Mouse (Mus musculus) NIH3T3 (cell line): ENCODE results near the gene Ncln.
A peak's percentile ranks its signal among the peaks of the same experiment; 100 is the strongest.

Experiments used
- DNase-seq: peaks from one replicate; pipeline ENCODE4 v3.0.0-alpha.2; 2012; ENCODE audit warnings: low read depth

The Ncln gene

DNA sequence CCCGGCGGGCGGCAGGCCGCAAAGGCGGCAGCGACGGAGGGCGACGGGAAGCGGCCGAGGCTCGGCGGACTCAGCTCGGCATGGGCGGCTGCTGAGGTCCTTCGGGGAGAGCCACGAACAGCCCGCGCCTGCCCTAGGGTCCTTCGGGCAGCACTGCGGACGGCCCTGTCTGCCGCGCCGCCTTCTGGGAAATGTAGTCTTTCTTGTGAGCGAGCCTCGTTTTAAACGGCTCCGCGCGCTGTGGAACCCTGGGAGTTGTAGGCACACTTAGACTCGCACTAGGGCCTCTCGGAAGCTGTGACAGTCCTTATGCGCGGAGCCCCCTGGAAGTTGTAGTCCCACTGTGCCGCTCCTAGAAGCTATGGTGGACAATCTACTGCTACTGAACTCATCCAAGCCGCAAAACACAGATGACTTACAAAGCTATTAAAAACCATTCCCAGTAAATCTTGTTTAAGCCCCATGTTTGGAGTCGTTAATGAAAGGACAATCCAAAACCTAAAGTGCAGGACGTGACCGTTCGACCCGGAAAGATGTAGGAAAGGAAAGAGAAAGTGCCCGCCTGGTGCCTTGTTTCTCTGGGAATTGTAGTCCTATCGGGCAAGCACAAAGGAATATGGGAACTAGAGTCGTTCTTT is at the start of gene Ncln:
Gene Ncln (minus strand): TSS at position 129 of the 638 bp plus-strand sequence.
- peak; percentile 99 for DNase-seq

DNA sequence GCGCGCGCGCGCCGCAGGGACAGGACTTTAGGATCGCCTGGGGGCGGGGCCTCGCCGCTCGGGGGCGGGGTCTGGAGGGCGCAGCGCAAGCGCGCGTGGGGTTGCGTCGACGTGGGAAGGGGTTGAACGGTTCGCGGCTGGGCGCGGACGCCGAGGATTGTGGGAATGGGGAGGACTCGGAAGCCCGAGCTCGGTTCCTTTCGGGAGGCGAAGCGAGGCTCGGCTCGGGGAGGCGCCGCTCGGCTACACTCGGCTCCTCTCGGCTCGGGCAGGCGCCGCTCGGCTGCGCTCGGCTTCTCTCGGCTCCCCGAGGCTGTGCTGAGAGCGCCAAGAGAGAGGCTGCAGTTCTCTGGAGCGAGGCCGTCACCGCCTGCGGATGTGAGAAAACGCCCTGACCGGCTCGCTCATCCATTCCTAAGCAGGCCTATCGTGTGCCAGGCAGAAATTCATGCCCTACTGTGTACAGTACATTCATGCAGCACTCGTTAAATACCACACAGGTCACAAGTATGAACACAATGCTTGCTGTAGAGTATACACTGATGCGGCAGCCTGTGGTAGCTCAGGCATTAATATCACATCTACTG is 49.1 kb upstream of the Ncln start, which contains the start of gene Gna11:
Gene Gna11 (minus strand): TSS at position 30 of the 587 bp plus-strand sequence.
- peak; percentile 100 for DNase-seq

DNA sequence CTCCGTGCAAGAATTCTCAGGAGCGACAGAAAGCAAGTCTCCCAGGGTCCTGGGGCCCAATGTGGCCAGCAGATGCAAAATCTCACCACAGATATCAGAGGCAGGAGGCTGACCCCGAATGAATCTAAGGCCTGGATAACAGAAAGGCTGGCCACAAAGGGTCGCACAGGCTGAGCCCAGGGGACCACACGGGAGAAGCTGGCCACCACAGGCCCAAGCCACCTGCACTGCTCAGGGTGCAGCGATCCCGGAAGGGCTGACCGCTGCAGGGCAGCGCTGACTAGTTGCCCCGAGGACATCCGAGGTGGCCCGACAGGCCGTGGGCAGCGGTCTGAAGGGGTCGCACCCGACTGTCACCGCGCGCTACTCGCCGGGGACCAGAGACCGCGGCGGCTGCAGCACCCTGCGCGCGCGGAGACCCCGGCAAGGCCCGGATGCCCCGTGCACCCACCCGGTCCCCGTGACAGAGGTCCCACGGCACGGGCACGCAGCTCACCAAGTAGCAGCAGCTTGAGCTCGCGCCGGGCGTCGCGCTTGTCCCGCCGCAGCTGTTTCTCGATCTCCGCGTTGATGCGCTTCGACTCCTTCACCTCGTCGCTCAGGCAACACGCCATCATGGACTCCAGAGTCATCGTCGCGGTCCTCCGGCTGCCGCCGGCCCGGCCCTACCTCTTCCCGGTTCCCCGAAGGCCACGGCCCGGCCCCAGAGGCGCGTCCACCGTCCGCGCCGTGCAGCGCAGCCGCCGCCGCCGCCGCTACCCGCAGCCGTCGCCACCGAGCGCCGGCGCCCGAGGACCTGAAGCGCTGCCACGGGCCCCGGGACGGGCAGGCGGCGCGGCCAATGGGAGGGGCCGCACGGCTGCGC is 48.3 kb upstream of the Ncln start:
- no peak for DNase-seq

DNA sequence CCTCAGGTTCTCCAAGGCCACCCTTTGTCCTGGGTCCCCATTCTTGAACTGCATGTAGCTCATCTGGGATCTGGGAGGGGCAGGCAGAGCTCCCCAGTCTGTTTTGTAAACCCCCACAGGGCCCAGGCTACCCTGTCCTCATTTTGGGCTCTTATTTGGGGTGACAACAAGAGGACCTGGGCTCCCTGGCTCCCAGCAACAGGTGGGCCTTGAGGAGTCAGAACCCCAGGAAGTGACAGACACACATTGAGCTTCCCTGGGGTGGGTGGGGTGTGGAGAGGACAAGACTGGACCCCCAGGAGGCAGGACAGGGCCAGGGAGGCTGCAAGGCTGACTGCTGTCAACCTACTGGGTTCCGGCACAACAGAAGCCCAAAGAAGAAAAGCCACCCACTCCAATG is 47.4 kb upstream of the Ncln start:
- DNase-seq, result no peak

DNA sequence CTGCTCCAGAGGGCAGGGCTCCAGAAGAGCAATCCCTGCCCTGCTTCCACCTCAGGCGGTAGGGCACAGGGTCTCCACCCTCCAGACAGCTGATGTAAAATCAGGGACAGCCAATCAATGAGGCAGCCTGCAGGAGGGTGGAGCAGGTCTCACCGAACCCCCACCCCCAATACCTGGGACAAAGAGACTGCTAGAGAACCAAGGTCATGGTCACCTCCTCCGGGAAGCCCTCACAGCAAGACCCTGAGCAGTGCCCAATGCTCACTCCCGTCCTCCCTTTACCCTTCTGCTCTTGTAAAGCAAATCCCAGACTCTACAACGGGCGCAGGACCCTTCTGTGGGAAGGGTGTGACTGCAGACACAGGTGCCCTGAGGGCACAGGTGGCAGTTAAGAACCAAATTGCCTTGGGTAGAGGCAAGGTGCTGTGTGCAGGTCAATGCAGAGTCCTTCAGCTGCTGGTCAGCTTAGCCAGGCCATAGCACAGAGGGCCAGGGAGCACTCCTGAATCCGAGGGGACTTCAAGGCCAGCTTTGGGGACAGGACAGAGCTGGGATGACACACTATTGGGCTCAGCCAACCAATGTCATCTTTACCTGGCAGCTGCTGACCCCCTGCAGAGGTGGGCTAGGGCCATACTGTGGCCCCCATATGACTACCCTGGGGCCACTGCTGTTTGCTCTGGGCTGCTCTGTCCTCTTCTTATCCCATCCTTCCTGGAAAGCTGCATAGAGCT is 46.7 kb upstream of the Ncln start:
- no peak for DNase-seq

DNA sequence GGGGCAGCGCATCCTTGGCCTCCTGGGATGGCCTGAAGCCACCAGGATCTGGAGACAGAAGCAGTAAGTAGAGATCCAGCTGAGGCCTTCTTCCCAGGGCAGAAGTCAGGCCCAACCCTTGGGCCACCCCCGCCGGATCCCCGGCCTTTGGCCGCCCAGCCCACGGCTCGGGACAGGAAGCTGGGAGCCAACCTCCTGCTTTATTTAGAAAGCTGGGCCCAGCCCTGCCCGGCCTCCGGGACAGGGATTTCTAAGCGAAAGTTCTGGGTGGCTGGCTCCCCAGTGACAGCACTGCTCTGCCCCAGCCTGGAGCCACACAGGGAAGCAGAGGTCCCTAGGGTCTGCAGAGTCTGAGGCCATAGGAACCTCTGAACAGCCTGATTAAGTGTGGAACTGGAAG is 45.6 kb upstream of the Ncln start:
- no peak for DNase-seq

DNA sequence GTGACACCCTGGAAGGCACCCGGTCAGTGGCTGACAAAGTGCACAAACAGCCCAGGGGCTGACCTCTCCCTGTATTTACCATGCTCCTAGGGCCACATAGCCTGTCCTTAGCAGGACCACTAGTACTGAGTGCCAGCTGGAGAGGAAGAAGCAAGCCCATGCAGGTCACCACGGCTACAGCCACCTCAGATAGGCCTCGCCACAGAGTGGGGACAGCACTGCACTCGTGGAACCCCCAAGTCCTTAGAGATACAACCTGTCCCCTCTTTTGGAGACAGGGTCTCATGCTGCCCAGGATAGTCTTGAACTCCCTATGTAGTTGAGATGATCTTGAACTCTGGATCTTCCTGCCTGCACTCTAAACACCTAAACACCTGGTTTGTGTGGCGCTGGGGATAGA is 45.2 kb upstream of the Ncln start:
- DNase-seq, result no peak

DNA sequence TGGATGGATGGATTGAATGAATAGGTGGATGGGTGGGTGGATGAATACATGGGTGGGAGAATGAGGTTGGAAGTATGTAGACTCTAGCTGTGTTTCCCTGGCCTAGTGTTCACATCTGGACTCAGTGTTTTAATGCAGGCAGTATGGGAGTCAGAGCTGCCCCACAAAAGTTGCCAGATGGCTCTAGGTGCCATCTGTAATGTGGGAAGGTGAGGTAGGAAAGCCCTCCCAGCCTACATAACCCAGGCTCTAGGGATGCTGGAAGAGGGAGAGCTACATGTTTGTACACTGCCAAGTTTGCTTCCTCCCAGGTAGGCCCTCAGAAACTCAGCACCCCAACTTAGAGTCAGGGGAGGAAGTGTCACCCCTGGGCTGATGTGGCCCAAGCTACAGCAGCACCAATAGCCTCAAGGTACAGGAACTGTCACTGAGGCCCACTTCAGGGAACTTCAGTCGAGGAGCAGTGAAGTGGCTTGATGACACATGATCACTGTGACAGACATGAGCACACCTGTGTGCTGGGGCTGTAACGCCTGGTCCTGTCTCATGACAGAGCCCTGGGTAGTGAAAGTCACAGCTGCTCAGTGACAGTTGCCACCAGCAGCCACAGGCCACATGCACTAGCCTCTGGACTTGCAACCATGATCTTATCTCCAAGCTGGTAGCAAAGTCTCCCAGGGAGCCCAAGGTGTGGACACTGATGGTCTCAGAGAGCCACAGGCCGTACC is 42.3 kb upstream of the Ncln start:
- DNase-seq, result no peak

DNA sequence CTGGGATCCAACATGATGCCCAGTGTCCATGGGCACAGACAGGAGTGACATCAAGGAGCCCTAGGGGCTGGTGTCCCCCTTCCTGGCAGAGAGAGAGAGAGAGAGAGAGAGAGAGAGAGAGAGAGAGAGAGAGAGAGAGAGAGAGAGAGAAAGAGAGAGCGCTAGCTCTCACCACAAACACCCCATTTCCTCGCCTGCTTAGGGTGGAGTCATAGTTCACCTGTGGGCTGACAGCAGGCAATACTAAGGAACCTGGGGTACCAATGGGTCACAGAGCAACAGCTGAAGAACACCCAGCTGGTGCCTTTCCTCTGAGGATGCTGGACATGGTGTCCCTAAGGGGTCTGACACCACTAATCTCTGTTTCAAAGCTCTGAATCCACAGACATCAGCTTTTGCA is 41.2 kb upstream of the Ncln start:
- no peak for DNase-seq

DNA sequence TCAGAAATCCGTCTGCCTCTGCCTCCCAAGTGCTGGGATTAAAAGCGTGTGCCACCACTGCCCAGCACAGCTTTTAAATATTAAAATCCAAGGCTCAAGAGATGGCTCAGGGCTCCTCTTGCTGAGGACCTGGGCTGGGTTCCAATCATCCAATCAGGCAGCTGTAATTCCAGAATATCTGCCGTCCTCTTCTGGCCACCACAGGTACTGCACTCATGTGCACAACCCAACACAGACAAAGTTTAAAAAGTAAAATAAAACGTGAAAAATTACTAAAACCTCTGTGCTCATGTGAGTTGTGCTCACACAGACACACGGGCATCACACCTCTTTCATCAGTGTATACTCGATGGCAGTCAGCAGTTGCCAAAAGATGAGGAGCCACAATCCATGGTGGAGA is 40.5 kb upstream of the Ncln start:
- DNase-seq, result peak; percentile 75

DNA sequence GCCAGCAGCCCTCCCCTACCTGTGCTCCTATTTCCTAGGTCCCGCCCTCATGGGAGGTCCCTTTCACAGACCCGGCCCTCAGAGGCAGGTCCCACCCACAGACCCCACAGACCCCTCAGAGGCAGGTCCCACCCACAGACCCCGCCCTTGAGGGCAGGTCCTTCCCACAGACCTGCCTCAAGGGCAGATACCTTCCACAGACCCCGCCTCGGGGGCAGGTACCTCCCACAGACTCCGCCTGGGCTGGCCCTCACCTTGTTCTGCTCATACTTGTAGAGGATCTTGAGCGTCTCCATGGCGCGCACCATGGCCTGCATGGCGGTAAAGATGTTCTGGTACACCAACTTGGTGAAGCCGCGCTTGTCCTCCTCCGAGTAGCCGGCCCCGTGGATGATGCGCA is 38.6 kb upstream of the Ncln start:
- no peak for DNase-seq

DNA sequence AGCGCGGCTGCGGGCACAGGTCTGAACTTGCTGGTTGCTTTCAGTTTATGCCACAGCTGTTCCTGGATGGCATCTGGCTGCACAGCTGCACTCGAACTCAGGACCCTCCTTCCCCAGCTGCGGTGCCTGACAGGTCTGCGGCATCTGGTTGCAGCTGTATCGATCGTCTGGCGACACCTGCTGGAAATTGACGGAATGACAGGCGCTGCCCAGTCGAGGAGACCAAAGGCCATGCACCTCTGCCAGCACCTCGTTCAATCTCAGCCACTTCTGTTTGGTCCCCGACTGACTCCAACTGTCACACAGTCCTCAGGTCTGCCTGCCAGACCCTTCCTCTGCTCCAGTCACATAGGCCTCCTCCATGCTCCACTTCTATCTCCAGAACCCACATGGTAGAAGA is 30.6 kb upstream of the Ncln start:
- peak; percentile 82 for DNase-seq

DNA sequence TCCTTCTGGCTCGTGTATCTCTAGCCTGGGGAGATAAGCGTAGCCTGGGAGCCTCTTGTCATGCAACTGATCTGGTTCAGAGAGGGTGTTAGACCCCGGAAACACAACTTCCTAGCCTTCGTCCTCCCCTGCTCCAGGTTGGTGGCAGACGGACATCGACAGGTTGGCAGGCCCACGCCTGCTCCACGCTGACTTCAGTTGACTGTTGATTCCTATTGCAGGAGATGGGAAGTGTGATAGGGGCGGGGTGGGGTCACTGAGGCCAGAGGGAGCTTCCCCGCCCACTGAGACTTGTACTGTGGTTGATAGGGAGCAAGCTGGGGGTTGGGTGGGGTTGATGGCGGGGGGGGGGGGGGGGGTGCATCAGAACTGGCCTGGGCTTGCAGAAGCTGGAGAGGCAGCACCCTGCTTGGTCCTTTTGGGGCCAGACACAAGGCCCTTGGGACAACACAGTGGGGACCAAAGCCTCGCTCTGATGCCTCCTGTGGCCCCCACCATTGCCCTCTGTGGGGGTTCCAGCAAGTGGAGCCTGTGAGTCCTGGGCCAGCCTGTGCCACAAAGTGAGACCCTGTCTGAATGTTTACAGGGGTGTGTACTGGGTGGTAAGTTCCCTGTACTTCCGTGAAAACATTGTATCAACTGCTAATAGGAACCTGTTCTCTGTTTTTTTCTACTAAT is 29.0 kb upstream of the Ncln start:
- no peak for DNase-seq

DNA sequence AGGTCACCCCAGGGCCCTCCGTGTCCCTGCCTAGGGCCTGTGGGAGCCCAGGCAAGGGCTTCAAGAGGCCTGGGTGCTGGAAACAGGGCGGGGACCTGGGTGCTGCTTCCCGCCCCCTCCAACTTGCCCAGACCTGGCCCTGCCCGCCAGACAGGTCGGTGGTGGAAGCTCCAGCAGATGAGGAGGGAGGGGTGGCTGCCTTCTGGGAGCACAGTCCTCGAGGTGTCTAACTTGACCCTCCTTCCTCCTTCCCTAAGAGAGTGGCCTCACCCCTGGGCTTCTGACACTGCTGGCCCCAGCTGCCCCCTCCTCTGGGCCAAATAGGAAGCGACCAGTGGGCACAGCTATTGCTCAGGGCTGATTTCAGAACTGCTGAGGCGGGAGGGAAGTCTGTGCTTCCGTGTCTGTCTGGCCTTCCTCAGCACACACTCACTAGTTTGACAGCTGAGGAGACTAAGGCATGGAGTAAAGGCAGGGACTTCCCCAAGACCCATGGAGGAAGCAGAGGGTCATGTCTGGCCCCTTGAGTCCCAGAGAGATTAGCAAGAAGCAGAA is 27.9 kb upstream of the Ncln start, which contains the start of gene Gna15:
Gene Gna15 (minus strand): TSS at position 175 of the 555 bp plus-strand sequence.
- DNase-seq, result no peak

DNA sequence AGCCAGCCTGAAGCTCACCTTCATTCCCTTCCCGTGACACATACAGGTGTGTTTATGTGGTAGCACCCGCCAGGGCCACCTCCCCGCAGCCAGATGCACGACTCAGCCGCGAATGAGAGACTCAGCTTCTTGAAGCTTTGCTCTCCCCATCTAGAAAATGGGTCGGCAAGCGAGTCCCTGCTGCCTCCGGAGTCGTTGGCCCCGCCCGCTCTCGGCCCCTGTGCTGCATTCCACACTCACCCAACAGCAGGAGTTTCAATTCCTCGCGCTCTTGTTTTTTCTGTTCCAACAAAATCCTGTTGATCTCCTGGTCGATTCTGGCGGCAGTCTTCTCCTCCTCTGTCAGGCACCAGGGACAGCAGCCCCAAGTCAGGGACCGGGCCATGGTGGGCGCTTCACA is 27.4 kb upstream of the Ncln start:
- DNase-seq, result no peak

DNA sequence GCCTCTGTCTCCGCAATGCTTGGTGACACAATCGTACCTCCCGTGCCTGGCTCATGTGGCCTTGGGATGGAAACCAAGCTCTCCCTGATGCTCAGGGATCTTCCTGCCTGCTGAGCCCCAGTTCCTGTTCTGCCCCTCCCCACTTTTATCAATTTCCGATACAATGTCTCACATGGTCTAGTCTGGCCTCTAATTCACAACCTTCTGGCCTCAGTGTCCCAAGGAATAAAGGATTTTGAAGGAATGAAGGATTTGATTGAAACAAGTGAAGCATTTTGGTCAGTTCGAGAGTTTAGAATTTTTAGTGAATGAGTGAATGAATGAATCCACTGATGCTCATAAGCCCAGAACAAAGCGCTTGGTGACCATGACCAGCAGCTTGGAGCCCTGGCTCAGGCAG is 26.9 kb upstream of the Ncln start:
- DNase-seq, result no peak

DNA sequence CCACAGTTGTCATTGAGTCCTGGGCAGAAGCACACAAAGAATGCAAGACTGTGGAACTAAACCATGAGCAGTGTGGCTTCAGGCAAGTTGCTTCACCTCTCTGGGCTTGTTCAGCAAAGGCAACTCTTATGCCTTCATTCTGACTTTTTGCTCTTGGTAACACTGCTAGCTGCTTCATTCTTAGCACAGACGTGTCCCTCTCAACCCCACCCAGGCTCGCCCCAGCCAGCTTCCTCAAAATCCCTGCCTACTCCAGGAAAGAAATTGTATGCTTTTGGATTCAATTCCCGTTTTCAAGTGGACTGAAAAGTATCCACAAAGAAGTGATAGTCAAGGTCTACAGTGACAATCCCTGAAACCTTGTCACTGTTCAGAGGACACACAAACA is 23.8 kb upstream of the Ncln start:
- DNase-seq, result no peak

DNA sequence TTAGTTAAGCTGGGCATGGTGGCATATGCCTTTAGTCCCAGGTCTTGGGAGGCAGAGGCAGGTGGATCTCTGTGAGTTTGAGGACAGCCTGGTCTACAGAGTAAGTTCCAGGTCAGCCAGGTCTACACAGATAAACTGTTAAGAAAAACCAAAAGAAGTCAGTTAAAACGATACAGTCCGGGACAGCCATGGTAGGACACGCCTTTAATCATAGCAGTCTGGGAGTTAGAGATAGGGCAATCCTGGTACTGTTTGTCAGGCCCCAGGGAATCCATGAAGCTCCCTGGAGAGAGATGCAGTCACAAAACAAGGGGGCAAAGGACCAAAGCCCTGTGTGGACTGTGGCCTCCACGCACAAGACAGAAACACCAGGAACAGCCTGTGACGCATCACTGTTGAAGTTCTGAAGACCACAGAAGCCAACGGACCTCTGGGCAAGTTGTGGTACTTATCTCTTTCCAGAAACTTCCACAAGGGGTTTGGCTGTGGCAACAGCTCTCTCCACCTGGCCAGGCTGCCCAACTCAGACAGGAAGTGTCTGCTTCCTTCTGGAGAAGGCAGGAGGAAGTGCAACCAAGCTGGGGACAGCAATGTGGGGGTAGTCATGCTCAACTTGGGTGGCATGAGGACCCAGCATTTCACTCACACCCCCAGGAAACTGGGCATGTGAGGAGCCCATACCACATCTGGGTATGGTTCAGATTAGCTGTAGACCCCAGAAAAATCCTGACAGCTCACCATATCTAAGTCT is 23.2 kb upstream of the Ncln start:
- no peak for DNase-seq

DNA sequence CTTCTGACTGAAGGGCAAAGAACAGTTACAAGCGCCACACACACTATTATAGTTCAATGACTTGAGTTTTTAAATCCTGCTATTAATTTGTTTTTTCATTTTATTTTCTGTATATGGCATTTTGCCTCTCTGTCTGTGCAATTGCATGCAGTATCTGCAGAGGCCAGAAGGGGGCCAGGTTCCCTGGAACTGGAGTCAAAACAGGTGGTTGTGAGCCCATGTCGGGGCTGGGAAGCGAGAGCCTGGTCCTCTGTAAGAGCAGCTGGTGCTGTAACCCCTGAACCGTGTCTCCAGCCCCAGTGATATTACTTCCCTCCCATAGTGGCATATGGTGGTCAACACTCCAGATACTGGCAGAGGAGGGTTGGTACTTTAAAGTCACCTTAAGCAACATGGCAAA is 22.4 kb upstream of the Ncln start:
- DNase-seq, result peak; percentile 87

DNA sequence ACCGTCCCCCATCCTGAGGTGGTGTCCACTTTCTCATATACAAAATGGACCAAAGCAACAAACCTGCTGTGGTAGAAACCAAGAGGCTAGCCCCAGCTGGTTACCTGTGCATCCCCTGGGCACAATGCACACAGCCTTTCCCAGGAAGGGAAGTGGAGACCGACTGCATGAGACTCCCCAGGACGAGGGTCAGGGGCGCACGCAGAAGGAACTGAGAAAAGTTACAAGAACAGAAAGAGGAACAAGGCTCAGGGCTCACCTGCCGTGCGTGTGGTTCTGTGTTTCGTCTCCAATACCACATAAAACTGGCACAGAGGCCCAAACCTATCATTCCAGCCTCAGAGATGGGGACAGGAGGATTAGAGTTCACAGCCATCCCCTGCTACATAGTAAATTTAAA is 21.0 kb upstream of the Ncln start:
- DNase-seq, result no peak
